Mouse (Mus musculus): ENCODE measurements around the gene Kcnk18. TPM values are rescaled to one million over a fixed set of nuclear protein-coding genes. Genes with fewer than 3 reads are reported as not detected.

The Kcnk18 gene
- total RNA-seq, 1 experiment from 2014 or later, result not detected

Other genes starting within 250 kb of the Kcnk18 start
- 10.9 and 11.7 TPM in 2 replicates for gene Shtn1, start 143.1 kb upstream of the Kcnk18 start, total RNA-seq (2021)
- gene Vax1, start 49.2 kb upstream of the Kcnk18 start, total RNA-seq (2021), result not detected in 2 replicates
- 15.6 and 22.0 TPM in 2 replicates for gene Slc18a2, start 41.7 kb downstream of the Kcnk18 start, total RNA-seq (2021)
- 557 and 670 TPM in 2 replicates for gene Rps12-ps3, start 103.1 kb downstream of the Kcnk18 start, total RNA-seq (2021)
- gene Pdzd8, start 126.6 kb downstream of the Kcnk18 start, total RNA-seq (2021), result 33.6 and 33.9 TPM in 2 replicates
- gene Emx2, start 239.2 kb downstream of the Kcnk18 start, total RNA-seq (2021), result not detected in 2 replicates

All from adrenal gland, postnatal 14 days (tissue).